Mouse (Mus musculus) midbrain, embryonic 14.5 days (tissue): Measurements from ENCODE around the gene Gm11168. TPM values are rescaled to one million over a fixed set of nuclear protein-coding genes. Genes with fewer than 3 reads are reported as not detected.
"Not testable (repeated sequence)": the region's sequence is repeated elsewhere in the genome, so short reads cannot be mapped to it uniquely, and the experiment has no call there.

Experiments used
- ATAC-seq: fragments of 200-750 bp; cut with Nextera tagmentation; 2 replicates; pipeline ENCODE4 v1.8.0; 2017; ENCODE audit warnings: moderate number of reproducible peaks, moderate library complexity; ENCODE audit not compliant: low FRiP score, low TSS enrichment
- DNase-seq: peaks from one replicate; pipeline ENCODE4 v3.0.0-alpha.2; 2015
- H3K27ac ChIP-seq: fragments of 300-500 bp; sonication (generic); replicated peaks from 2 replicates; pipeline ENCODE4 v1.5.1; 2014; ENCODE audit warnings: mild to moderate bottlenecking, low read depth, low read length, moderate library complexity
- H3K27me3 ChIP-seq: fragments of 300-500 bp; sonication (generic); 2 replicates; pipeline ENCODE4 v1.6.1; 2014; ENCODE audit warnings: low read length, control low read depth, mixed read lengths; ENCODE audit not compliant: control insufficient read depth, insufficient read depth
- H3K36me3 ChIP-seq: fragments of 300-500 bp; sonication (generic); 2 replicates; pipeline ENCODE4 v1.6.1; 2014; ENCODE audit warnings: low read length, control low read depth; ENCODE audit not compliant: control insufficient read depth, insufficient read depth
- H3K4me1 ChIP-seq: fragments of 300-500 bp; sonication (generic); 2 replicates; pipeline ENCODE4 v1.6.1; 2014; ENCODE audit warnings: mild to moderate bottlenecking, antibody characterized with exemption, low read length, control low read depth; ENCODE audit not compliant: control insufficient read depth, insufficient read depth
- H3K4me2 ChIP-seq: fragments of 300-500 bp; sonication (generic); 2 replicates; pipeline ENCODE4 v1.6.1; 2014; ENCODE audit warnings: mild to moderate bottlenecking, low read length, moderate library complexity
- H3K4me3 ChIP-seq: fragments of 300-500 bp; sonication (generic); replicated peaks from 2 replicates; pipeline ENCODE4 v1.5.1; 2014; ENCODE audit warnings: low read depth, low read length
- H3K9ac ChIP-seq: fragments of 300-500 bp; sonication (generic); replicated peaks from 2 replicates; pipeline ENCODE4 v1.6.1; 2014; ENCODE audit warnings: mild to moderate bottlenecking, low read length, moderate library complexity
- H3K9me3 ChIP-seq: fragments of 300-500 bp; sonication (generic); 2 replicates; pipeline ENCODE4 v1.6.1; 2016; ENCODE audit warnings: low read length, control low read depth, mixed read lengths; ENCODE audit not compliant: control insufficient read depth
- WGBS: fragments of 180-500 bp; shearing (Covaris S2); extraction: QIAGEN DNeasy Blood & Tissue Kit; methylation state at CpG from one replicate; pipeline ENCODE4 v1.1.7; 2014; 5-methylcytosine and 5-hydroxymethylcytosine counted together
- microRNA-seq: library from miRNA; unstranded; fragments of <30 nt; microRNA quantifications from one replicate; pipeline ENCODE4, GENCODE M21; 2016
- polyA plus RNA-seq: library from polyadenylated mRNA; unstranded; fragments of >200 nt; fragmentation: Nextera tagmentation; extraction: Ambion mirVana; gene quantifications from 2 replicates; pipeline ENCODE4 v1.2.1, GENCODE M21; 2014

The Gm11168 gene
- polyA plus RNA-seq, 1 experiment from 2014 or later, result not detected

GRCm38 (mm10) chr9:3030677-3031318 is 27.7 kb downstream of the Gm11168 start:
- not testable (repeated sequence) for H3K9me3 ChIP-seq, H3K36me3 ChIP-seq, H3K27ac ChIP-seq, H3K27me3 ChIP-seq, H3K4me3 ChIP-seq, H3K9ac ChIP-seq, H3K4me2 ChIP-seq, H3K4me1 ChIP-seq
- ATAC-seq, result peak; percentile 51; the same call in 1 of the 2 replicates
- peak; percentile 82 for DNase-seq
- 64% methylated on average over 2 of the region's 10 CpGs for WGBS

- H3K4me3 ChIP-seq, H3K4me1 ChIP-seq, H3K27me3 ChIP-seq, H3K9ac ChIP-seq, H3K9me3 ChIP-seq, H3K36me3 ChIP-seq, DNase-seq, ATAC-seq, H3K4me2 ChIP-seq, H3K27ac ChIP-seq: not testable (repeated sequence)
- no CpG with 5 or more reads among the region's 8 CpGs for WGBS
These were observed 31.2 kb downstream of the Gm11168 start, which contains the start of gene Gm17535 for GRCm38 (mm10) chr9:3034299-3034698. Gene Gm17535 (plus strand): TSS chr9:3034599.

DNA sequence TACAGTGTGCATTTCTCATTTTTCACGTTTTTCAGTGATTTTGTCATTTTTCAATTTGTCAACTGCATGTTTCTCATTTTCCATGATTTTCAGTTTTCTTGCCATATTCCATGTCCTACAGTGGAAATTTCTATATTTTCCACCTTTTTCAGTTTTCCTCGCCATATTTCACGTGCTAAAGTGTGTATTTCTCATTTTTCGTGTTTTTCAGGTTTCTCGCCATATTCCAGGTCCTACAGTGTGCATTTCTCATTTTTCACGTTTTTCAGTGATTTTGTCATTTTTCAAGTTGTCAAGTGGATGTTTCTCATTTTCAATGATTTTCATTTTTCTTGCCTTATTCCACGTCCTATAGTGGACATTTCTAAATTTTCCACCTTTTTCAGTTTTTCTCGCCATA is 33.4 kb downstream of the Gm11168 start, which contains the start of gene Gm10715:
Gene Gm10715 (plus strand): TSS at position 301 of the 400 bp plus-strand sequence.
- H3K9me3 ChIP-seq, DNase-seq, H3K27ac ChIP-seq, ATAC-seq, H3K9ac ChIP-seq, H3K4me3 ChIP-seq, H3K27me3 ChIP-seq, H3K4me2 ChIP-seq, H3K36me3 ChIP-seq, H3K4me1 ChIP-seq: not testable (repeated sequence)
- WGBS, result 70% methylated on average over 6 of the region's 8 CpGs

- not testable (repeated sequence) for ATAC-seq, H3K36me3 ChIP-seq, H3K9me3 ChIP-seq, H3K4me1 ChIP-seq, H3K4me3 ChIP-seq, H3K4me2 ChIP-seq, H3K27ac ChIP-seq, H3K27me3 ChIP-seq, H3K9ac ChIP-seq
- 64% methylated on average over 4 of the region's 4 CpGs for WGBS
- peak; percentile 0 for DNase-seq
These were observed 35.0 kb downstream of the Gm11168 start for GRCm38 (mm10) chr9:3038161-3038560.

Small RNA genes within 50 kb of the gene (microRNA-seq; reads per million reads assigned to microRNA genes)
- not detected for gene Mir101c

Other genes starting within 250 kb of the Gm11168 start
- not detected in 2 replicates for gene Gm10722, start 2.4 kb upstream of the Gm11168 start, polyA plus RNA-seq
- gene Gm10721, start 9.8 kb downstream of the Gm11168 start, polyA plus RNA-seq, result 0.58 TPM in 1 of 2 replicates, not detected in the other
- not detected in 2 replicates for gene Gm10720, start 12.3 kb downstream of the Gm11168 start, polyA plus RNA-seq
- gene Gm10719, start 14.1 kb downstream of the Gm11168 start, polyA plus RNA-seq, result 0.50 and 0.59 TPM in 2 replicates
- gene Gm10718, start 20.2 kb downstream of the Gm11168 start, polyA plus RNA-seq, result 1.5 and 1.8 TPM in 2 replicates
- 1.2 TPM in 1 of 2 replicates, not detected in the other for gene Gm10717, start 22.1 kb downstream of the Gm11168 start, polyA plus RNA-seq
- not detected in 2 replicates for gene Gm17535, start 31.3 kb downstream of the Gm11168 start, polyA plus RNA-seq
- gene Gm10715, start 33.5 kb downstream of the Gm11168 start, polyA plus RNA-seq, result not detected in 2 replicates